Mouse (Mus musculus): Measurements from ENCODE around the gene Myrip. TPM values are rescaled to one million over a fixed set of nuclear protein-coding genes. Genes with fewer than 3 reads are reported as not detected.

The Myrip gene
- polyA plus RNA-seq, 1 experiment: 47.7 TPM

- TF ChIP-seq POLR2A (IDR thresholded peaks at IDR 0.05; ENCODE audit: extremely low read depth, insufficient read depth, low read length) (no peak), CTCF (IDR thresholded peaks at IDR 0.05; ENCODE audit: extremely low read depth, insufficient read depth, low read length) (no peak)
- no peak overlapping the region for H3K27ac ChIP-seq (ENCODE audit: insufficient read depth, low read length)
- H3K4me3 ChIP-seq (ENCODE audit: insufficient read depth, low read length): no peak overlapping the region
- no peaks in the 10 kb centered on the region for H3K4me1 ChIP-seq (ENCODE audit: control insufficient read depth, insufficient read depth, low read length)
Measured at GRCm38 (mm10) chr9:120455768-120456655, 154.7 kb downstream of the Myrip start.

GRCm38 (mm10) chr9:120470431-120470830 lies 169.1 kb downstream of the Myrip start:
- Histone ChIP-seq H3K4me3 (ENCODE audit: insufficient read depth, low read length) (no peak overlapping the region), H3K27ac (ENCODE audit: insufficient read depth, low read length) (no peak overlapping the region), H3K4me1 (ENCODE audit: control insufficient read depth, insufficient read depth, low read length) (no peaks in the 10 kb centered on the region)
- TF ChIP-seq CTCF (IDR thresholded peaks at IDR 0.05; ENCODE audit: extremely low read depth, insufficient read depth, low read length): no peak

GRCm38 (mm10) chr9:120481644-120482043 lies 180.3 kb downstream of the Myrip start:
- H3K4me1 ChIP-seq (ENCODE audit: control insufficient read depth, insufficient read depth, low read length): peaks cover 2% of the 10 kb centered on the region
- no peak overlapping the region for H3K4me3 ChIP-seq (ENCODE audit: insufficient read depth, low read length)
- TF ChIP-seq POLR2A (IDR thresholded peaks at IDR 0.05; ENCODE audit: extremely low read depth, insufficient read depth, low read length) (no peak), CTCF (IDR thresholded peaks at IDR 0.05; ENCODE audit: extremely low read depth, insufficient read depth, low read length) (no peak)
- no peak overlapping the region for H3K27ac ChIP-seq (ENCODE audit: insufficient read depth, low read length)

GRCm38 (mm10) chr9:120482382-120482781 lies 181.1 kb downstream of the Myrip start:
- Histone ChIP-seq H3K4me3 (ENCODE audit: insufficient read depth, low read length) (no peak overlapping the region), H3K4me1 (ENCODE audit: control insufficient read depth, insufficient read depth, low read length) (peaks cover 5% of the 10 kb centered on the region), H3K27ac (ENCODE audit: insufficient read depth, low read length) (no peak overlapping the region)
- no peak for TF ChIP-seq CTCF (IDR thresholded peaks at IDR 0.05; ENCODE audit: extremely low read depth, insufficient read depth, low read length)
- no peak for TF ChIP-seq POLR2A (IDR thresholded peaks at IDR 0.05; ENCODE audit: extremely low read depth, insufficient read depth, low read length)

- H3K4me3 ChIP-seq (ENCODE audit: insufficient read depth, low read length): no peak overlapping the region
- no peak overlapping the region for H3K27ac ChIP-seq (ENCODE audit: insufficient read depth, low read length)
- H3K4me1 ChIP-seq (ENCODE audit: control insufficient read depth, insufficient read depth, low read length): peaks cover 8% of the 10 kb centered on the region
- TF ChIP-seq CTCF (IDR thresholded peaks at IDR 0.05; ENCODE audit: extremely low read depth, insufficient read depth, low read length) (no peak), POLR2A (IDR thresholded peaks at IDR 0.05; ENCODE audit: extremely low read depth, insufficient read depth, low read length) (no peak)
Measured at GRCm38 (mm10) chr9:120483101-120483500, 181.8 kb downstream of the Myrip start.

- TF ChIP-seq CTCF (IDR thresholded peaks at IDR 0.05; ENCODE audit: extremely low read depth, insufficient read depth, low read length) (no peak), POLR2A (IDR thresholded peaks at IDR 0.05; ENCODE audit: extremely low read depth, insufficient read depth, low read length) (no peak)
- peaks cover 7% of the 10 kb centered on the region for H3K4me1 ChIP-seq (ENCODE audit: control insufficient read depth, insufficient read depth, low read length)
Measured at GRCm38 (mm10) chr9:120487076-120487475, 185.8 kb downstream of the Myrip start.

GRCm38 (mm10) chr9:120491509-120491908 lies 190.2 kb downstream of the Myrip start:
- H3K4me1 ChIP-seq (ENCODE audit: control insufficient read depth, insufficient read depth, low read length): peaks cover 9% of the 10 kb centered on the region
- peak overlapping the region; percentile 81; the same call in 1 of the 2 replicates for H3K4me3 ChIP-seq (ENCODE audit: insufficient read depth, low read length)
- no peak overlapping the region for H3K27ac ChIP-seq (ENCODE audit: insufficient read depth, low read length)
- TF ChIP-seq CTCF (IDR thresholded peaks at IDR 0.05; ENCODE audit: extremely low read depth, insufficient read depth, low read length): no peak
- TF ChIP-seq POLR2A (IDR thresholded peaks at IDR 0.05; ENCODE audit: extremely low read depth, insufficient read depth, low read length): no peak

More at GRCm38 (mm10) chr9:120487076-120487475, 185.8 kb downstream of the Myrip start:
- H3K4me3 ChIP-seq (ENCODE audit: insufficient read depth, low read length): no peak overlapping the region
- no peak overlapping the region for H3K27ac ChIP-seq (ENCODE audit: insufficient read depth, low read length)

GRCm38 (mm10) chr9:120492010-120492399 lies 190.7 kb downstream of the Myrip start, which contains the start of gene Eif1b:
Gene Eif1b, plus strand, starts transcription at chr9:120492232.
- TF ChIP-seq POLR2A (IDR thresholded peaks at IDR 0.05; ENCODE audit: extremely low read depth, insufficient read depth, low read length) (no peak), CTCF (IDR thresholded peaks at IDR 0.05; ENCODE audit: extremely low read depth, insufficient read depth, low read length) (no peak)
- peak within 1 kb of the TSS; percentile 97 for H3K27ac ChIP-seq (ENCODE audit: insufficient read depth, low read length)
- peak within 1 kb of the TSS; percentile 81 for H3K4me3 ChIP-seq (ENCODE audit: insufficient read depth, low read length)
- H3K4me1 ChIP-seq (ENCODE audit: control insufficient read depth, insufficient read depth, low read length): peaks cover 9% of the 10 kb centered on the region

- peaks cover 4% of the 10 kb centered on the region for H3K4me1 ChIP-seq (ENCODE audit: control insufficient read depth, insufficient read depth, low read length)
- peak overlapping the region; percentile 97 for H3K27ac ChIP-seq (ENCODE audit: insufficient read depth, low read length)
- TF ChIP-seq POLR2A (IDR thresholded peaks at IDR 0.05; ENCODE audit: extremely low read depth, insufficient read depth, low read length) (peak; percentile 62; the same call in 1 of the 2 replicates), CTCF (IDR thresholded peaks at IDR 0.05; ENCODE audit: extremely low read depth, insufficient read depth, low read length) (no peak)
- peak overlapping the region; percentile 81 for H3K4me3 ChIP-seq (ENCODE audit: insufficient read depth, low read length)
Measured at GRCm38 (mm10) chr9:120492400-120493351, 191.4 kb downstream of the Myrip start.

All from cortical plate, adult 2 months (tissue).